Mouse (Mus musculus): ENCODE measurements around the gene Cd248. TPM values are rescaled to one million over a fixed set of nuclear protein-coding genes. Genes with fewer than 3 reads are reported as not detected.

Cd248 gene
- total RNA-seq, 2 experiments from 2014 or later, result 4.3 to 5.1 TPM

GRCm38 (mm10) chr19:5051515-5051914 is 16.4 kb upstream of the Cd248 start:
- peak in 1 of 2 experiments; percentile 31 for DNase-seq (ENCODE audit: extremely low spot score in 1 of 2, low spot score in 1 of 2)

GRCm38 (mm10) chr19:5052166-5052822 is 15.6 kb upstream of the Cd248 start:
- peak in 1 of 2 experiments; percentile 35 for DNase-seq (ENCODE audit: extremely low spot score in 1 of 2, low spot score in 1 of 2)

GRCm38 (mm10) chr19:5052853-5053252 is 15.0 kb upstream of the Cd248 start:
- no peak for DNase-seq (ENCODE audit: extremely low spot score in 1 of 2, low spot score in 1 of 2)

- peak; percentile 41 to 70 for DNase-seq (ENCODE audit: extremely low spot score in 1 of 2, low spot score in 1 of 2)
Observed at GRCm38 (mm10) chr19:5053909-5054308, 14.0 kb upstream of the Cd248 start.

GRCm38 (mm10) chr19:5056251-5056650 is 11.6 kb upstream of the Cd248 start:
- DNase-seq (ENCODE audit: extremely low spot score in 1 of 2, low spot score in 1 of 2), result peak in 1 of 2 experiments; percentile 44

- no peak for DNase-seq (ENCODE audit: extremely low spot score in 1 of 2, low spot score in 1 of 2)
Observed at GRCm38 (mm10) chr19:5057876-5058775, 9.8 kb upstream of the Cd248 start.

DNA sequence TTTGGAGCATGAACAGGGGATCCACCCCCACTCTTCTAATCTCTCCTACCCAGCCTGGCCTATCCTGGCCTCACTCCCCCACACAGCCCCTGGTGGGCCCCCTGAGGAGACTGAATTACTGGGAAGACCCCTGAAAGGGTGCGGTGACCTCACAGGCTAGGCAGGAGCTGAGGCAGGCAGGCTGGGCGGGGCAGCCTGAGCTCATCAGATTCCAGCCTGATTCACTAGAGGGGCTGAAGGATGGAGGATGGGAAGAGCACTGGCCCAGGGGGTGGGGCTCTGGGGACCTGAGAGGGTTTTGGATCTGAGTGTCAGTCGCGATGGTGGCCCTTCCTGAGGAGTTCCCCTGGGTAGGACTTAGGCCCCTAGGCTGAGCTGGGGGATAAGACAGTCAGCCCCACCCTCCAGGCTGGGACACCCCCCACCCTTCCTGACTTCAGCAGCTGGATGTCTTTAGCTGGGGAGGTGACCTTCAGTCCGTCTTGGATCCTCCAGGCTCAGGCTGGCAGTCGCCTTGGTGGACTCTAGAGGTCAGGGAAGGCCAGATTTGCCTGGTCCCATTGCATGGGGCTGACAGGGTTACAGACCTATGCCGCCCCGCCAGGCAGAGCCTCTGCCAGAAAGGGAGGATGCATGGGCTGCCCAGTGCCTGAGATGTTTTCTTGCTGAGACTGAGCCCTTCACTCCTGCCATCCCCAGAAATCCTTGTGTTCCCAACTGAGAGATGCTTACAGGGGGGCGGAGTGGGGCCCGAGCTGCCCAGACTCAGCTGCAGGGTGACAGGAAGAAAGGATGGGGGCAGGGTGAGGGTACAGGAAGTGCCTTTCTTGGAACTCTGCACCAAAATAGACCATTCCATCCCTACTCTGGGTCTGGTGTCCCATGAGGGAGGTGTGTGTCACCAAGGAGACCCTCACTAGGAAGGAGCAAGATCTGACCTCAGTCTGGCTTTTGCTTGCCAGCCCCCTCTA is 8.8 kb upstream of the Cd248 start:
- DNase-seq (ENCODE audit: extremely low spot score in 1 of 2, low spot score in 1 of 2), result no peak

- DNase-seq (ENCODE audit: extremely low spot score in 1 of 2, low spot score in 1 of 2), result no peak
Observed at GRCm38 (mm10) chr19:5060365-5061330, 7.2 kb upstream of the Cd248 start.

GRCm38 (mm10) chr19:5062041-5062440 is 5.8 kb upstream of the Cd248 start:
- no peak for DNase-seq (ENCODE audit: extremely low spot score in 1 of 2, low spot score in 1 of 2)

- DNase-seq (ENCODE audit: extremely low spot score in 1 of 2, low spot score in 1 of 2), result no peak
Observed at GRCm38 (mm10) chr19:5062446-5062845, 5.4 kb upstream of the Cd248 start.

DNA sequence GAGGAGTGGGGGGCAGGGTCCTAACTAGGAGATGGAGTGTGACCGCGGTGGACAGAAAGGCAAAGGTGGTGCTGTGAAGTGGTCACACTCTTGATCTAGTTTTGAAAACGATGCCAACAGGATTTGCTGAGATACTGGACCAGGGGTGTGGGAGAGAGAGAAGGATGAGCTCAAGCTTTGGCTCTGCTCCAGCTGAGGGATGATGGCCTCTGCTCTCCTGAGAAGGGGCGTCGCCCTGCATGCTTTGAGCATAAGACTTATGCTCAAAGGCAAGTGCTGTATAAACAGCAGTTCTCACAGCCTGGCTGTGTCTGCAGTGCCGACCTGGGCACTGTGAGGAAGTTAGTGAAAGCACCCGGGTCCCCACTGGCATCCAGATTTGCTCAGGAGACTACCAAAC is 2.8 kb upstream of the Cd248 start:
- no peak for DNase-seq (ENCODE audit: extremely low spot score in 1 of 2, low spot score in 1 of 2)

DNA sequence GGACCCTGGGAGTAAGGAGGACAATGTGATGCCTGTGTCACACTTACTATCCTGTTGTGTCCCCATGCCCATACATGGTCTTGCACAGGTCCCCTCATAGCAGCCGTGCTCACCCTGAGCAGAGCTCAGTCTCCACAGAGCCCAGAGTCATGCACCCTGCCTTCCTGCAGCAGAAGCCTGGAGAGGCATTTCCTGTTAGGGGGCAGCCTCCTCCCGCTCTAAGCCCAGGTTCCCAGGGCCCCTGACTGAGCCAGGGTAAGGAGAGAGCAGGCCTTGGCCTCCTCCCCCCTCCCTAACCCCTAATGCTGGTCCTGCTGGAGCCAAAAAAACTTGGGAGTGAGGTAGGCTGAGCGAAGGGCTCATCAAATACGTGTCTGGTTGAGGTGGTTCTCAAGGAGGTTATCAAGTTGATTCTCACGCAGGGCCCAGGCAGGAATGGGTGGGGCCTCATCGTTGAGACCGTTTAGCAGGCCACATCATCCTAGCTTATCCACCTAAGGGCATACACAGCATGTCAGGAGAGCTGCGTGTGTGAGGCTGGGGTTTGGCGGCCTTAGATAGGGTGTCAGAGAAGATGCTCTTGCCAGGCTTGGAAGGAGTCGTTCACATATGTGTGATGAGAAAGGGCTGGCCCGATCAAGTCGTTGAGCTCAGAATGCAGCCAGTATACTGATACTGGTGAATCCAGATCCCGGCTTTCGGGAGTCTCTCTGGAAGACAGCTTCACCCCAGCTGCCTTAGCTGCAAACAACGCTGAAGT is 658 bp upstream of the Cd248 start:
- DNase-seq (ENCODE audit: extremely low spot score in 1 of 2, low spot score in 1 of 2), result no peak

DNA sequence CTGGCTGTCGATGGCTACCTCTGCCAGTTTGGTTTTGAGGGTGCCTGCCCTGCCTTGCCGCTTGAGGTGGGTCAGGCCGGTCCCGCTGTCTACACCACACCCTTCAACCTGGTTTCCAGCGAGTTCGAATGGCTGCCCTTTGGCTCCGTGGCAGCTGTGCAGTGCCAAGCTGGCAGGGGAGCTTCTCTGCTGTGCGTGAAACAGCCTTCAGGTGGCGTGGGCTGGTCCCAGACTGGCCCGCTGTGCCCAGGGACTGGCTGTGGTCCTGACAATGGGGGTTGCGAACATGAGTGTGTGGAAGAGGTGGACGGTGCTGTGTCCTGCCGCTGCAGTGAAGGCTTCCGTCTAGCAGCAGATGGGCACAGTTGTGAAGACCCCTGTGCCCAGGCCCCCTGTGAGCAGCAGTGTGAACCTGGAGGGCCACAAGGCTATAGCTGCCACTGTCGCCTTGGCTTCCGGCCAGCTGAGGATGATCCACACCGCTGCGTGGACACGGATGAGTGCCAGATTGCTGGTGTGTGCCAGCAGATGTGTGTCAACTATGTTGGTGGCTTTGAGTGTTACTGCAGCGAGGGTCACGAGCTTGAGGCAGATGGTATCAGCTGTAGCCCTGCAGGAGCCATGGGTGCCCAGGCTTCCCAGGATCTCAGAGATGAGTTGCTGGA is 824 bp downstream of the Cd248 start:
- DNase-seq (ENCODE audit: extremely low spot score in 1 of 2, low spot score in 1 of 2), result no peak

DNA sequence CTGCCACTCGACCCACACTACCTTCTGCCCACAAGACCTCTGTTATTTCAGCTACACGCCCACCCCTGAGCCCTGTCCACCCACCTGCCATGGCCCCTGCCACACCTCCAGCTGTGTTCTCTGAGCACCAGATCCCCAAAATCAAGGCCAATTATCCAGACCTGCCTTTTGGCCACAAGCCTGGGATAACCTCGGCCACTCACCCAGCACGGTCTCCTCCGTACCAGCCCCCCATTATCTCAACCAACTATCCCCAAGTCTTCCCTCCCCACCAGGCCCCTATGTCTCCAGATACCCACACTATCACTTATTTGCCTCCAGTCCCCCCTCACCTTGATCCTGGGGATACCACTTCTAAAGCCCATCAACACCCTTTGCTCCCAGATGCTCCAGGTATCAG is 1.6 kb downstream of the Cd248 start:
- no peak for DNase-seq (ENCODE audit: extremely low spot score in 1 of 2, low spot score in 1 of 2)

DNA sequence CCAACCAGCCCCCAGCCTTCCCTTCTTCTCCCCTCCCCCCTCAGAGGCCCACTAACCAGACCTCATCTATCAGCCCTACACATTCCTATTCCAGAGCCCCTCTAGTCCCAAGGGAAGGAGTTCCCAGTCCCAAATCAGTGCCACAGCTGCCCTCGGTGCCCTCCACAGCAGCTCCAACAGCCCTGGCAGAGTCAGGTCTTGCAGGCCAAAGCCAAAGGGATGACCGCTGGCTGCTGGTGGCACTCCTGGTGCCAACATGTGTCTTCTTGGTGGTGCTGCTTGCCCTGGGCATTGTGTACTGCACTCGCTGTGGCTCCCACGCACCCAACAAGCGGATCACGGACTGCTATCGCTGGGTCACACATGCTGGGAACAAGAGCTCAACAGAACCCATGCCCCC is 2.1 kb downstream of the Cd248 start:
- DNase-seq (ENCODE audit: extremely low spot score in 1 of 2, low spot score in 1 of 2), result no peak

DNA sequence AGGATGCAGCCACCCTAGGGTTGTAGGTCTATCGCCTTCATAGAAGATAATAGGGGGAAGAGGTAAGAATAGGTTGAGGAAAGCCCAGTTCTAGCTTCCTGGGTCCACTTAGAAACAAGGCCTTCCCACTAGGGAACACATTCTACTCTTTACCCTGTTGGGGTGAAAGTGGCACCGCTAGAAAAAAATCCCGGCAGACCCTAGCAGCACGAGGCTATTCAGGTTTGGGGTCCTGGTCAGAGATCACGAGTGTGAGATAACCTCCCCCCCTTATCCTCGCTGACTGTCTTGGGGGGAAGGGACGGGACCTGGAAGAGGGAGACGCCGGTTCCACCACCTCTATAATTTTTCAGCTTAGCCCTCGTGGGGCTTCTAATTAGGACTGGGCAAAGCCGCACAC is 3.2 kb downstream of the Cd248 start:
- no peak for DNase-seq (ENCODE audit: extremely low spot score in 1 of 2, low spot score in 1 of 2)

DNA sequence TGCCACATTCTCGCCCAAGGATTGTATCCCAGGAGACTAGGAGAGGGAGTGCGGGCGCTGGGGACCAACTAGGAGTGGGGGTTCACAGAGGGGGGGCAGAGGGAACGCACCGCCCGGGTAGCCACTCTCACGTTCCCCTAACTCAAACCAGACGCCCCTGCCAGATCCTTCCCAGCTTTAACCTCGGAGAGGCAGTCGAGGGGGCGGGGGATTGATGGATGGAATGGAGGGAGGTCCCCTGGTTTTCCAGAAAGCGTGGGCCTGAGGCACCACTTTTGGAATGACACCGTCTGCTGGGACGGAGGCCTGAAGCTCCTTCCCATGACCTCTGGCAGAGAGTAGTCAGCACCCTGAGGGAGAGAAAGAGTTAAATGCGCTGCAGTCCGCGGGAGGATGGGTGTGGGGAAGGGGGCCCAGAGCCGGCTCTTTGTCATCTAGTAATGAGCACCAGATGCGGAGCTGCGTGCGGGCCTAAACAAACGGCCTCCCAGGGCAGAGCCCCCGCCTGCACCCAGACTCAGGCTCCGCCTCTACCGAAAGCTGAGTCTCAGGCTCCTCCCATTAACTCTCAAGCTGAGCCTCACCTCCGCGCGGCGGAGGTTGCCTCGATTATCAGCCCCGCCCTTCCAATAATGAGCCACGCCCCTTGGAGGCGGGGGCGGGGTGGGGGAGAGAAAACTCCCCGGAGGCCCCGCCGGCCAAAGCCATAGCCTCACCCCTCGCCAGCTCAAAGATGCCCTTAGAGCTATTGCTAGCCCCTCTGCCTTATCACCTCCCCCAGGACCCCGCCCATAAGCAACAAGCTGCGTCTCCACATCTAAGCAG is 3.9 kb downstream of the Cd248 start:
- no peak for DNase-seq (ENCODE audit: extremely low spot score in 1 of 2, low spot score in 1 of 2)
